Mouse (Mus musculus): Measurements from ENCODE around the gene Vmn2r83.

DNA sequence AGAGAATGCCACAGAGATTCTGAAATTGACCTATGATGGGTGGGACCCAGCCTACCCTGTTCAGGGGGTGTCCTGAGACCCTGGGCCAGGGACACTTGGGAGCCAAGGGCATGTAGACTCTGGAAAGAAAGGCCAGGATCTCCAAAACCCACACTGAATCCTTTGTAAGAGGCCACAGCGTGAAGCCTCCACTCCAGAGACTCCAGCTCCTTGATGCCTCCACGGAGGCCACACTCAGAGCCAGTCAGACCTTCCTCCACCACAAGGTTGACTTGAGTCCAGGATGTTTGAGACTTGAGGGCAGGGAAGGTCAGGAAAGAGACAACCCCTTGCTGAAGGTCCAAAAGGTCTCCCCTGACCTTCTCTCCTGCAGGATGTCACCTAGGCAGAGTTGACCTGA lies 65.9 kb downstream of the Vmn2r83 start:
- no peak for TF ChIP-seq CTCF (IDR thresholded peaks at IDR 0.05; ENCODE audit: low read depth, low read length)
- no peak for TF ChIP-seq POLR2A (IDR thresholded peaks at IDR 0.05; ENCODE audit: extremely low read depth, insufficient read depth, low read length)

Measured in liver, adult 2 months (tissue).